Mouse (Mus musculus) megakaryocyte-erythroid progenitor cell, adult 5-6 weeks (primary cell): Measurements from ENCODE around the gene Prune1. TPM values are rescaled to one million over a fixed set of nuclear protein-coding genes. Genes with fewer than 3 reads are reported as not detected.

ENCODE experiments used
- ATAC-seq: replicated peaks from 2 replicates; pipeline ENCODE4 v1.8.0; 2016; ENCODE audit warnings: mild to moderate bottlenecking, inconsistent platforms; ENCODE audit not compliant: severe bottlenecking, poor library complexity, low FRiP score, low TSS enrichment
- total RNA-seq, 2 experiments: library from RNA; stranded (forward) in 1 of 2; stranded (reverse) in 1 of 2; fragments of 200-1000, 215-1000 nt in 1 of 2; fragments of >200 nt in 1 of 2; fragmentation: Nextera tagmentation in 1 of 2; gene quantifications; 2 replicates each; pipeline ENCODE4 v1.2.3; 2014 to 2017

Gene Prune1
- total RNA-seq, 2 experiments from 2014 or later, result 10.1 to 20.2 TPM

- ATAC-seq, result peak; percentile 84
Measured at GRCm38 (mm10) chr3:95246465-95247231, 35.2 kb downstream of the Prune1 start.

DNA sequence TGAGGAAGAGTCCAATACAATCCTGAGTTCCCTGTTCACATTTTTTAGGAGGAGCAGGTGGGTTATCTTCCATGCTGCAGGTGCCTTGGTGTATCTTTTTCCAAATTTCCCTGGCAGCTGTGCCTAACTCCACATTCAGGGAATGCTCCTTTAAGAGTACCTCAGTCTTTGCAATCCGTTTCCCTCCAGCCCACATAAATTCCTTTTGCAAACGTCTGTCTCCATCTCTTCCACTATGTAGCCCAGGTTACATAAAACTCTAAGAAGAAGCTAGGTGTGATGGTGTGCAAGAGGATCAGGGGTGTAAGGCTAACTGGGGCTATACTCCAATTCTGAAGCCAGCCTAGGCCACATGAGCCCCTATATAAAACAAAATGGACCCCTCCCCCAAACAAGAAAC is 38.8 kb downstream of the Prune1 start:
- ATAC-seq, result no peak

- no peak for ATAC-seq
Measured at GRCm38 (mm10) chr3:95241498-95241897, 40.4 kb downstream of the Prune1 start, which contains the start of gene Gm128. Gm128 (minus strand) TSS chr3:95241598.

DNA sequence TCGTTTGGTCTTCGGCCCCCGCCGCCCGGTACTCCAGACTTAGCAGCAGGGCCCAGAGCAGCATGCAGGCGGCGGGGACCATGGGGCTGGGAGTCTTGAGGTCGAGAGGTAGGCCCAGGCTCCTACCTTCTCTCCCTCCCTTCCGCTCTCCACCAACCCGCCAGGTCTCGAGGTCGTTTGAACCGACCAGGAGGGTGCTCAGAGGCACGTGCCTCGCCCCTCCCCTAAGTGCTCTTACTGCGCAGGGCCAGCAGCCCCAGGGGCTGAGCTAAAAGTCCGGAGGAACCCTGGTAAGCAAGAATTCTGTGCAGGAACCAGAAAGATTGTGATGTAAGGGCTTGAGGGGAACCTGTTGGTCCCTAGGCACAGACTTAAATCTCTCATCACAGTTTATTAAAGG is 41.0 kb downstream of the Prune1 start:
- no peak for ATAC-seq

DNA sequence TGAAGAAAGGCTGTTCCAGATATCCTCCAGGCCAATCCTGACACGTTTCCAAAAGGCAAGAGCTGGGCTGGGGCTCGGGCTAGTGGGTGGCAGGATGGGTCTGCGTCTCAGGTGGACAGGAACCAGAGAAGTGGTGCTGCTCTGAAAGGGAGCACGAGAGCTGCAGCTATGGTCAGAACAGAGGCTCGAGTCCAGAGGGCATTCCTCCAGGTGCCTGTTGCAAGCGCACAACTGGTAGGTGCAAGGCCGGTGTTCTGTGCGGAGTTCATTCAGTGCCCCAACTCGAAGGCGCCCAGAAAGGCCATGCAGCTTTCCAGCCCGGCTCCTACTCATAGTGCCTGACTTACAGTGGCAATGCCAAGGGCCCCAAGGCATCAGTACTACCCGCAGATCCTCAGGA is 41.9 kb downstream of the Prune1 start:
- ATAC-seq, result no peak

GRCm38 (mm10) chr3:95239022-95239421 is 42.9 kb downstream of the Prune1 start:
- ATAC-seq, result no peak

GRCm38 (mm10) chr3:95237541-95238099 is 44.3 kb downstream of the Prune1 start:
- ATAC-seq, result no peak

- ATAC-seq, result no peak
Measured at GRCm38 (mm10) chr3:95235386-95236301, 46.2 kb downstream of the Prune1 start.

DNA sequence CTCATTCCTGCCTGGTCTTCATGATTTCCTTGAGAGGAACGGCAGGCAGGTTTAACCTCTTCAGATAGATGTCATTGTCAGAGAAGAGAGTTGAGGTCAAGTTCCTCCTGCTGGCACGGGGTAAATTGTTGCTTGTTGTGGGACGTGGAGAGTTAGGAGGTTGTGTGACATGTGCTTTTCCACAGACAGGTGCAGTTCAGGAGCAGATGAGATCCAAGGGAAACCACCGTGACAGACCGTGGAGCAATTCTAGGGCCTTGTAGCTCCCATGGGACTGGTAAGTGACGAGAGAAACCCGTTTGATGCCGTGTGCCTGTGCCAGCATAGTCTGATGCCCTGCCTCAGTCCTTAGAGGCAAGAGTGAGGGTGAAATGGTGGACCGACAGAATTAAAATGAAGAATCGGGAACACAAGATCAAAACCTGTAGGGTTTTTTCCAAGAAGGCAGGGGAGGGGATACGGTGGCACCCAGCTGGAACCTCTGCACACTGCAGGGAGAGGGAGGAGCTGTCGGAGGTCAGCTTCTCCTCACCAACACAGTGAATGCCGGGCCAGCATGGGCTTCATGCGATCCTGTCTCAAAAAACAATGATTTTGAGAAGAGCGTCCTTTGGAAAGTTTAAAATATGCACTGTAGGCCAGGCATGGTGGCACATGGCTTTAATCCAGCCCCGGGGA is 48.4 kb downstream of the Prune1 start:
- ATAC-seq, result no peak

GRCm38 (mm10) chr3:95232771-95233170 is 49.1 kb downstream of the Prune1 start:
- ATAC-seq, result no peak

GRCm38 (mm10) chr3:95231298-95232221 is 50.3 kb downstream of the Prune1 start, which contains the start of gene Mllt11:
Mllt11 (minus strand) TSS chr3:95232171.
- ATAC-seq, result 0 out of 2 replicates have a peak, but pooled peaks have one; percentile 17

DNA sequence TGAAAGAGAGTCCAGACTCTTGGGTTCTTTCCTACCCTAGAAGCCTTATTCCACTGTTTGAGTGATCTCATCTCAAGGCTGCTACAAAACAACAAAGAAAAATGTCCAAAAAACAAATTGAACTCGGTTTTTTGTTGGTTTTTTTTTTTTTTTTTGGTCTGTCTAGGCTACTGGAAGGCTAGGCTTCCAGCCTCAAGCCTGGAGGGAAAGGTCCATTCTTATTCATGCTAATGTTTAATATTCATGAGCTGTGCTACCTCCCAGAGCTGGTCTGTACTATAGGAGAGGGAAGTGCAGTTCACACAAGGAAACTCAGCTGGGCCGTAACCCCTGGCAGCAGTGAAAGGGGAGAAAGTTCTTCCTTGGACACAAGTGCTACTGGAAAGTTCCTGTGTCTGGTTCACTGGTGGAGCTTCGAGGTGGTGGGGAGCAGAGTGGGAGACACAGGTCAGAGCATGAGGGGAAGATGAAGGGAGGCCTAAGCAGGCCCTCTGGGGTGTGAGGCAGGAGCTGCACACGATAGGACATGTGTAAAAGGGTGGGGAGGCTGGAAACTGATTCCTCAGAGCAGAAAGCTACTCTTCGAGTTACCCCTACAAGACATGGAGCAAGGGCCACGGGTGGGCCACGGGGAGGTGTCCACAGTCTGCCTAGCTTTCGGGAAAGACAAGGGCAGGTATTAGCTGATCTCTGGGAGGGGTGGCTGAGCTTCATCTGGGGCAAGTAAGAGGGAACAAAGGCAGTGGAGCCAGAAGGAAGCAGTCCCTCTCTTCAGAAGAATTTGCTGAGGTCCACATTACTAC is 51.2 kb downstream of the Prune1 start:
- peak; percentile 20; the same call in 1 of the 2 replicates for ATAC-seq

DNA sequence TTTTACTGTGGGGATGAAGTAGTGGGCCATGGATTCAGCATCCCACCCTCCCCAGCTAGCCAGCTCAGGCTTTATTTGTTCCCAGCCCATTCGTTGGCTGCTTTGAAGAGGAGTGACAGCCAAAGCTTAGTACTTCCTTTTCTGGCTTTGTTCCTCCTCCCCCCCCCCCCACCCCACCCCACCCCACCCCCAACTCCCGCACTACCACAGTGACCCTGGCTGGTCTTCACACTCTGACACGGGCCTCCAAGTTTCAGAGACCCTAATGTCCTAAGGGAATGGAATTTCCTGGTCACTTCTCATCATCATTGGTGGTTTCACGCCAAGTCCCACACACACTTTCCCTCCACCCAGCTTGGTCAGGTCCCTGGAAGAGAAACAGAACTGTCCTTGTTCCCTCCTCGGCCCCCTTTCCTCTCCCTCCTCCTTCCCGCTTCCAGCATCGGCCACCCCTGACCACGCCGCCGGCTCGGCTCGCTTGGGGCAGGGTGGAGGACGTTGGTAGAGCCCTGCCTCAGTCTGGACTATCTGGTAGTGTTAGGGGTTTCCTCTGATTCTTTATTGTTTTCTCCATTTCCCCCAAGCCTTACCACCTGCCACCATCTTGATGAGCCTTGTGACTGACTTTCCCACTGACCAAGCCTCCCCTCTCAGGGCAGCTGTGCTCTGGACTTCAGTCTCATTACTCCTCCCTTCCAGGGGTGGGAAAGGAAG is 51.9 kb downstream of the Prune1 start:
- ATAC-seq, result no peak

- ATAC-seq, result no peak; the same call in 1 of the 2 replicates
Measured at GRCm38 (mm10) chr3:95228894-95229780, 52.7 kb downstream of the Prune1 start.

- ATAC-seq, result peak; percentile 78
Measured at GRCm38 (mm10) chr3:95228148-95228893, 53.6 kb downstream of the Prune1 start, which contains the start of gene Cdc42se1. Cdc42se1 (plus strand) TSS chr3:95228732.
